Comparison of ENCODE assay signal across 15 mouse cellular contexts in genomic region chr5:23864054-23864965, GRCm38 (mm10). TPM values are rescaled to one million over a fixed set of nuclear protein-coding genes. Genes with fewer than 3 reads are reported as not detected.
A peak's percentile ranks its signal among the peaks of the same experiment; 100 is the strongest.
DNase-seq lines count a peak whose midpoint lies in the region; ATAC-seq and TF ChIP-seq lines count a peak whose summit lies in the region.
"Had no signal": no experiment of that assay in that cellular context is flagged by ENCODE, and none has a peak within 500 bp of the region (broad histone marks: within the 10 kb centered on the region; RNA-seq: fewer than 3 reads in every experiment).

No protein-coding gene starts in this region.

- no peak for TF ChIP-seq CTCF in lung, postnatal 0 days (IDR thresholded peaks at IDR 0.05)
- TF ChIP-seq CTCF in intestine, postnatal 0 days (IDR thresholded peaks at IDR 0.05; ENCODE audit: low read depth) = no peak

- H3K9ac ChIP-seq in heart, embryonic 15.5 days = no peak overlapping the region
- H3K9ac ChIP-seq in lung, postnatal 0 days (replicated peaks; ENCODE audit: low read depth) = no peak overlapping the region
- H3K9ac ChIP-seq in intestine, postnatal 0 days (ENCODE audit: low read depth, low read length) = no peak overlapping the region
- H3K9ac ChIP-seq: liver, embryonic 14.5 days had no signal

- 76% methylated on average over 13 of the region's 13 CpGs for WGBS in heart, embryonic 15.5 days
- WGBS in lung, postnatal 0 days = 64% methylated on average over 13 of the region's 13 CpGs
- WGBS in intestine, postnatal 0 days = 71% methylated on average over 13 of the region's 13 CpGs

- no peaks in the 10 kb centered on the region for H3K27me3 ChIP-seq in heart, embryonic 15.5 days
- H3K27me3 ChIP-seq in lung, postnatal 0 days (replicated peaks; ENCODE audit: insufficient read depth, low read length) = no peaks in the 10 kb centered on the region
- H3K27me3 ChIP-seq in intestine, postnatal 0 days (replicated peaks; ENCODE audit: control insufficient read depth, insufficient read depth, low read length) = no peaks in the 10 kb centered on the region

- no peaks in the 10 kb centered on the region for H3K9me3 ChIP-seq in heart, embryonic 15.5 days (replicated peaks)
- H3K9me3 ChIP-seq in lung, postnatal 0 days (ENCODE audit: low read length) = no peaks in the 10 kb centered on the region
- no peaks in the 10 kb centered on the region for H3K9me3 ChIP-seq in intestine, postnatal 0 days (ENCODE audit: control insufficient read depth)
- H3K9me3 ChIP-seq: hindbrain, embryonic 10.5 days had no signal

- no peak overlapping the region for H3K4me2 ChIP-seq in heart, embryonic 15.5 days
- no peak overlapping the region for H3K4me2 ChIP-seq in lung, postnatal 0 days (replicated peaks; ENCODE audit: low read depth, low read length)
- no peak overlapping the region for H3K4me2 ChIP-seq in intestine, postnatal 0 days (replicated peaks; ENCODE audit: low read depth)

- H3K27ac ChIP-seq in heart, embryonic 15.5 days = peak overlapping the region; percentile 67
- peak overlapping the region; percentile 39; the same call in 1 of the 2 replicates for H3K27ac ChIP-seq in lung, postnatal 0 days (ENCODE audit: low read length)
- H3K27ac ChIP-seq in intestine, postnatal 0 days (ENCODE audit: low read depth, low read length) = peak overlapping the region; percentile 36; the same call in 1 of the 2 replicates
- H3K27ac ChIP-seq: hindbrain, embryonic 10.5 days; liver, embryonic 14.5 days had no signal

- no peak for ATAC-seq in heart, embryonic 15.5 days (replicated peaks; ENCODE audit: insufficient number of reproducible peaks, insufficient read depth, low FRiP score, low read depth)
- ATAC-seq in lung, postnatal 0 days = peak; percentile 78
- ATAC-seq in intestine, postnatal 0 days = peak; percentile 69
- ATAC-seq: forebrain, embryonic 14.5 days had no signal

- no peaks in the 10 kb centered on the region for H3K36me3 ChIP-seq in heart, embryonic 15.5 days
- no peaks in the 10 kb centered on the region for H3K36me3 ChIP-seq in lung, postnatal 0 days (ENCODE audit: insufficient read depth, low read length)
- H3K36me3 ChIP-seq in intestine, postnatal 0 days (ENCODE audit: control insufficient read depth, insufficient read depth) = no peaks in the 10 kb centered on the region

- DNase-seq in heart, adult 18-20 months = no peak
- DNase-seq in lung, postnatal 0 days (ENCODE audit: low spot score) = peak; percentile 41
- no peak for DNase-seq in lung, postnatal 14 days
- DNase-seq in testis, postnatal 10 days (ENCODE audit: low spot score) = peak; percentile 42
- DNase-seq in left cerebral cortex, postnatal 14 days (ENCODE audit: low spot score in 2 of 2) = no peak
- DNase-seq: cerebellum, postnatal 14 days; kidney, adult 11 months; left cerebral cortex, postnatal 4 days; thymus, postnatal 36 days had no signal

- intact Hi-C loops in left cerebral cortex, postnatal 14 days (cut with DNase I) = no loop called here

- H3K4me3 ChIP-seq in heart, embryonic 15.5 days = no peak overlapping the region
- no peak overlapping the region for H3K4me3 ChIP-seq in lung, postnatal 0 days (ENCODE audit: low read depth, low read length)
- no peak overlapping the region for H3K4me3 ChIP-seq in intestine, postnatal 0 days (ENCODE audit: low read depth, low read length)
- H3K4me3 ChIP-seq: erythroblast, embryonic 14.5 days; hindbrain, embryonic 10.5 days had no signal

- TF ChIP-seq EP300 in lung, postnatal 0 days (IDR thresholded peaks at IDR 0.05) = no peak

- H3K4me1 ChIP-seq in heart, embryonic 15.5 days (replicated peaks) = peaks cover 22% of the 10 kb centered on the region
- H3K4me1 ChIP-seq in lung, postnatal 0 days (ENCODE audit: insufficient read depth, low read depth, low read length) = peaks cover 4% of the 10 kb centered on the region; the same call in 1 of the 2 replicates
- H3K4me1 ChIP-seq in intestine, postnatal 0 days (replicated peaks; ENCODE audit: control insufficient read depth, insufficient read depth, low read length) = no peaks in the 10 kb centered on the region
- H3K4me1 ChIP-seq: hindbrain, embryonic 10.5 days had no signal

RNA-seq across cellular contexts. Expression of gene Tomm7, which starts 20.3 kb away (rescaled TPM):
- polyA plus RNA-seq in heart, embryonic 15.5 days (2015; fragmentation: Nextera tagmentation; extraction: Ambion mirVana) = 84.4 and 110 TPM in 2 replicates
- total RNA-seq in heart, adult 18-20 months (2021) = 100 to 1,000 TPM; 110 to 111 TPM
- 96.7 and 102 TPM in 2 replicates for polyA plus RNA-seq in lung, postnatal 0 days (2015; fragmentation: Nextera tagmentation; extraction: Ambion mirVana)
- polyA plus RNA-seq in intestine, postnatal 0 days (2015; fragmentation: Nextera tagmentation; extraction: Ambion mirVana) = 111 and 118 TPM in 2 replicates
- total RNA-seq in left cerebral cortex, postnatal 14 days (2021) = 10 to 100 TPM; 78.2 to 85.0 TPM

Comparison
In these comparisons a context has a peak if more than half of its experiments do, and no peak if none do; other contexts are left out.
1. DNase-seq: peak in lung, postnatal 0 days (single experiment) and testis, postnatal 10 days (single experiment); none in heart, adult 18-20 months (0 of 2), lung, postnatal 14 days (single experiment) and left cerebral cortex, postnatal 14 days (0 of 2).
2. Peak in every context shown above with its lines, with median percentiles within 50 percentile points of each other: H3K27ac ChIP-seq.